Mouse (Mus musculus) heart, embryonic 12.5 days (tissue): Measurements from ENCODE around the gene Clic5. TPM values are rescaled to one million over a fixed set of nuclear protein-coding genes. Genes with fewer than 3 reads are reported as not detected.

Experiments
- ATAC-seq: fragments of 200-750 bp; cut with Nextera tagmentation; 2 replicates; pipeline ENCODE4 v1.8.0; 2017; ENCODE audit warnings: moderate TSS enrichment, moderate library complexity; ENCODE audit not compliant: insufficient number of reproducible peaks, low FRiP score
- H3K27ac ChIP-seq: fragments of 300-500 bp; sonication (generic); 2 replicates; pipeline ENCODE4 v1.5.1; 2016; ENCODE audit warnings: mild to moderate bottlenecking, moderate library complexity; ENCODE audit not compliant: poor library complexity, severe bottlenecking
- H3K27me3 ChIP-seq: fragments of 300-500 bp; sonication (generic); replicated peaks from 2 replicates; pipeline ENCODE4 v1.6.1; 2016; ENCODE audit warnings: mild to moderate bottlenecking, moderate library complexity
- H3K36me3 ChIP-seq: fragments of 300-500 bp; sonication (generic); 2 replicates; pipeline ENCODE4 v1.6.1; 2016; ENCODE audit warnings: mild to moderate bottlenecking, moderate library complexity
- H3K4me1 ChIP-seq: fragments of 300-500 bp; sonication (generic); replicated peaks from 2 replicates; pipeline ENCODE4 v1.6.1; 2016; ENCODE audit warnings: mild to moderate bottlenecking
- H3K4me2 ChIP-seq: fragments of 300-500 bp; sonication (generic); 2 replicates; pipeline ENCODE4 v1.6.1; 2016; ENCODE audit warnings: mild to moderate bottlenecking, moderate library complexity
- H3K4me3 ChIP-seq: fragments of 300-500 bp; sonication (generic); 2 replicates; pipeline ENCODE4 v1.5.1; 2016; ENCODE audit warnings: mild to moderate bottlenecking
- H3K9ac ChIP-seq: fragments of 300-500 bp; sonication (generic); 2 replicates; pipeline ENCODE4 v1.6.1; 2016; ENCODE audit warnings: mild to moderate bottlenecking, moderate library complexity
- H3K9me3 ChIP-seq: fragments of 300-500 bp; sonication (generic); replicated peaks from 2 replicates; pipeline ENCODE4 v1.6.1; 2016; ENCODE audit warnings: mild to moderate bottlenecking, moderate library complexity
- WGBS: fragments of 180-500 bp; shearing (Covaris S2); methylation state at CpG from one replicate; pipeline ENCODE4 v1.1.7; 2016; 5-methylcytosine and 5-hydroxymethylcytosine counted together
- polyA plus RNA-seq: library from polyadenylated mRNA; unstranded; fragments of >200 nt; fragmentation: Nextera tagmentation; extraction: Ambion mirVana; gene quantifications from 2 replicates; pipeline ENCODE4 v1.2.1, GENCODE M21; 2016

The Clic5 gene
- polyA plus RNA-seq, 1 experiment from 2014 or later: 10.2 TPM

GRCm38 (mm10) chr17:44325314-44325713 lies 136.9 kb downstream of the Clic5 start:
- Histone ChIP-seq H3K36me3 (no peaks in the 10 kb centered on the region), H3K27ac (no peak overlapping the region), H3K9ac (no peak overlapping the region), H3K4me3 (no peak overlapping the region), H3K27me3 (no peaks in the 10 kb centered on the region), H3K4me1 (no peaks in the 10 kb centered on the region), H3K4me2 (no peak overlapping the region), H3K9me3 (no peaks in the 10 kb centered on the region)
- no peak for ATAC-seq
- WGBS: 76% methylated on average over 10 of the region's 10 CpGs

GRCm38 (mm10) chr17:44327279-44328146 lies 139.1 kb downstream of the Clic5 start:
- no peak overlapping the region for H3K27ac ChIP-seq
- H3K4me3 ChIP-seq: no peak overlapping the region
- H3K9ac ChIP-seq: no peak overlapping the region
- 78% methylated on average over 10 of the region's 10 CpGs for WGBS
- H3K4me1 ChIP-seq: no peaks in the 10 kb centered on the region
- no peaks in the 10 kb centered on the region for H3K9me3 ChIP-seq
- H3K36me3 ChIP-seq: no peaks in the 10 kb centered on the region
- no peak for ATAC-seq
- no peaks in the 10 kb centered on the region for H3K27me3 ChIP-seq
- H3K4me2 ChIP-seq: no peak overlapping the region

DNA sequence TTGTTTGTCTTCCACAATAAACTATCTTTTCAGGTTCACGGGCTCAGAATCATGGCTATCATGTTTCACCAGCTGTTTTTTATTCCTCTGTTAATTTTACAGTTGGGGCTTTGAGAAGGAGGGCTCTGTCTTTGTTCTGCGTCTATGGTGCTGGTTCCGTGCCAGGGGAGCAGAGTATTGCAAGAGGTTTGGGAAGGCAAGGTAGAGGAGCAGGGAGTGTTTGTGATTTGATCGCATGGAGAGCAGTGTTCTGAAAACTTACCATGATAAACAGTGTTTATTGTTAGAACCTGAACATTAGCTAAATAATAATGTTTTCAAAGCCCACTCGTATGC lies 139.7 kb downstream of the Clic5 start:
- Histone ChIP-seq H3K27me3 (no peaks in the 10 kb centered on the region), H3K36me3 (no peaks in the 10 kb centered on the region), H3K9me3 (no peaks in the 10 kb centered on the region), H3K4me1 (no peaks in the 10 kb centered on the region), H3K9ac (no peak overlapping the region), H3K4me3 (no peak overlapping the region), H3K4me2 (no peak overlapping the region), H3K27ac (no peak overlapping the region)
- 79% methylated on average over 5 of the region's 5 CpGs for WGBS
- no peak for ATAC-seq

Other genes starting within 250 kb of the Clic5 start
- gene Enpp5, start 109.8 kb upstream of the Clic5 start, polyA plus RNA-seq: 13.8 and 14.6 TPM in 2 replicates
- gene Enpp4, start 82.8 kb upstream of the Clic5 start, polyA plus RNA-seq: 7.2 and 8.1 TPM in 2 replicates